Mouse (Mus musculus) C2C12 (cell line): Measurements from ENCODE around the gene Agfg2. TPM values are rescaled to one million over a fixed set of nuclear protein-coding genes. Genes with fewer than 3 reads are reported as not detected.

Experiments used
- H3K27me3 ChIP-seq: one replicate; pipeline ENCODE4 v1.6.1; 2011; ENCODE audit not compliant: control insufficient read depth, insufficient read depth, insufficient read length
- H3K36me3 ChIP-seq: one replicate; pipeline ENCODE4 v1.6.1; 2011; ENCODE audit not compliant: control insufficient read depth, insufficient read depth
- H3K4me3 ChIP-seq: one replicate; pipeline ENCODE4 v1.5.1; 2011; ENCODE audit warnings: mild to moderate bottlenecking, control low read depth; ENCODE audit not compliant: poor library complexity, insufficient read depth, severe bottlenecking
- H3K79me2 ChIP-seq: one replicate; pipeline ENCODE4 v1.6.1; 2011; ENCODE audit not compliant: control insufficient read depth, insufficient read depth
- H3K79me3 ChIP-seq: one replicate; pipeline ENCODE4 v1.6.1; 2011; ENCODE audit warnings: low read depth, control low read depth
- H3ac ChIP-seq: one replicate; pipeline ENCODE3; 2011; ENCODE audit warnings: low read depth; ENCODE audit not compliant: control insufficient read depth, insufficient read length
- CEBPB ChIP-seq: IDR thresholded peaks from one replicate; pipeline ENCODE4 v1.6.1; 2011; ENCODE audit warnings: low read depth, mild to moderate bottlenecking, control low read depth, moderate library complexity
- CTCF ChIP-seq: IDR thresholded peaks from one replicate; pipeline ENCODE4 v1.5.1; 2011; ENCODE audit not compliant: control insufficient read depth, insufficient read depth, insufficient read length
- FOSL1 ChIP-seq: IDR thresholded peaks from one replicate; pipeline ENCODE4 v1.8.0; 2011; ENCODE audit warnings: mild to moderate bottlenecking, low read length; ENCODE audit not compliant: poor library complexity, insufficient read depth, severe bottlenecking
- MAX ChIP-seq: IDR thresholded peaks from one replicate; pipeline ENCODE4 v1.6.1; 2011; ENCODE audit warnings: mild to moderate bottlenecking, control low read depth
- MYOD1 ChIP-seq: IDR thresholded peaks from one replicate; pipeline ENCODE4 v1.6.1; 2011; ENCODE audit warnings: low read depth; ENCODE audit not compliant: control insufficient read depth, insufficient read length
- MYOG ChIP-seq: IDR thresholded peaks from one replicate; pipeline ENCODE4 v1.6.1; 2011; ENCODE audit not compliant: control insufficient read depth, insufficient read length; ENCODE audit errors: extremely low read depth
- USF1 ChIP-seq: IDR thresholded peaks from one replicate; pipeline ENCODE4 v1.6.1; 2011; ENCODE audit warnings: low read depth, mild to moderate bottlenecking, control low read depth, moderate library complexity
- polyA plus RNA-seq: library from polyadenylated mRNA; unstranded; fragments of >200 nt; fragmentation: generic; extraction: Trizol; gene quantifications from one replicate; pipeline ENCODE4 v1.2.1, GENCODE M21; 2012; ENCODE audit warnings: missing spikeins

Gene Agfg2
- polyA plus RNA-seq, 1 experiment, result 15.6 TPM

DNA sequence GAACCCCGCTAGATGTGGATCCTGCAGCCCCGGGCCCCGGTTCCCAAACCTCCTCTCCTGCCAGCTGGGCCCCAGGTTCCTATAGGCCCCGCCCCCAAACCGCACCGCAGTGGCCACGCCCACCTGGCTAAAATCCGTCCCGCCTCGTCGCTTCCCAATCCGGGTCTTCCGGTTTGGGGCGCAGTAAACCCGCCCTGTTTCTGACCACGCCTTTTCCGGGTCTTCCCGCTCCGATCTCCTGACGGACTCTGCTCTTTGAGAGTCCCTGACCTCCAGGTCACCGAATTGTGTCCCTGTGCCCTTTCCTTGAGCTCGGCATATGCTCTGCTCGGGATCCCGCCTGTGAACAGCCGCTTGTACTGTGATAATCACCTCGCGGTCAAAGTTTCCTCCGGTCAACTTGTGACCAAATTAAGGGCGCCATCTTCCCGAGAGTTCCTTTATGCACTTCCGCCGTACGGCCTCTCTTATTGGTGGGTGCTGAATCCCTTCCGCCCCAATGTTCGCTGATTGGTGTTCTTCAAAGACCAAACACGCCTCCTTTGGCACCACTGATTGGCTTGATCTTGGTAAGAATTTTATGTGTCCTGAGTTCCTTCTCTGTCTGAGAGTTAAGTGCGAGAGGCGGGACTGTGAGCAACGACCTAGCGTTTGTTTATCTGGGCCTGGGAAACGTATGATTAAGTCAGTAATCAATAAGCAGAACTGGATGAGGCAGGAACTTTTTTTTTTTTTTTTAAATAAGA is 83.7 kb downstream of the Agfg2 start, which contains the start of gene Mospd3:
Gene Mospd3, minus strand, starts transcription at position 440 of the 746 bp plus-strand sequence.
- H3K36me3 ChIP-seq, result peaks cover 24% of the 10 kb centered on the region
- H3K79me2 ChIP-seq, result peaks cover 14% of the 10 kb centered on the region
- peaks cover 4% of the 10 kb centered on the region for H3K79me3 ChIP-seq
- H3K27me3 ChIP-seq, result no peaks in the 10 kb centered on the region
- no peak for TF ChIP-seq MYOG
- no peak for TF ChIP-seq FOSL1
- TF ChIP-seq CTCF, result no peak
- no peak for TF ChIP-seq MAX
- TF ChIP-seq CEBPB, result no peak
- no peak for TF ChIP-seq USF1
- no peak for TF ChIP-seq MYOD1
- H3K4me3 ChIP-seq, result peak within 1 kb of the TSS; percentile 59
- H3ac ChIP-seq, result peak within 1 kb of the TSS; percentile 60

Other genes starting within 250 kb of the Agfg2 start
- gene Zan, start 207.7 kb downstream of the Agfg2 start, polyA plus RNA-seq, result 0.01 TPM
- 63.5 TPM for gene Pop7, start 182.2 kb downstream of the Agfg2 start, polyA plus RNA-seq
- gene Gigyf1, start 166.2 kb downstream of the Agfg2 start, polyA plus RNA-seq, result 6.9 TPM
- gene Epo, start 151.5 kb downstream of the Agfg2 start, polyA plus RNA-seq, result not detected
- 672 TPM for gene Gnb2, start 151.2 kb downstream of the Agfg2 start, polyA plus RNA-seq
- not detected for gene Actl6b, start 131.2 kb downstream of the Agfg2 start, polyA plus RNA-seq
- gene Tfr2, start 114.9 kb downstream of the Agfg2 start, polyA plus RNA-seq, result 0.14 TPM
- 28.6 TPM for gene Mospd3, start 83.7 kb downstream of the Agfg2 start, polyA plus RNA-seq
- 651 TPM for gene Pcolce, start 70.9 kb downstream of the Agfg2 start, polyA plus RNA-seq
- 0.29 TPM for gene Fbxo24, start 55.7 kb downstream of the Agfg2 start, polyA plus RNA-seq
- 27.5 TPM for gene Lrch4, start 55.6 kb downstream of the Agfg2 start, polyA plus RNA-seq
- 5.0 TPM for gene Gm20605, start 55.6 kb downstream of the Agfg2 start, polyA plus RNA-seq
- gene Sap25, start 43.4 kb downstream of the Agfg2 start, polyA plus RNA-seq, result 4.4 TPM
- 0.05 TPM for gene Irs3, start 39.0 kb downstream of the Agfg2 start, polyA plus RNA-seq
- 3.6 TPM for gene Nyap1, start 56.9 kb upstream of the Agfg2 start, polyA plus RNA-seq
- 32.4 TPM for gene Tsc22d4, start 61.0 kb upstream of the Agfg2 start, polyA plus RNA-seq
- gene Ppp1r35, start 94.1 kb upstream of the Agfg2 start, polyA plus RNA-seq, result 42.7 TPM
- 44.6 TPM for gene Mepce, start 102.9 kb upstream of the Agfg2 start, polyA plus RNA-seq
- 0.73 TPM for gene Zcwpw1, start 103.1 kb upstream of the Agfg2 start, polyA plus RNA-seq
- gene Pilra, start 151.6 kb upstream of the Agfg2 start, polyA plus RNA-seq, result 0.06 TPM
- not detected for gene Pilrb1, start 173.4 kb upstream of the Agfg2 start, polyA plus RNA-seq
- gene Pilrb2, start 187.1 kb upstream of the Agfg2 start, polyA plus RNA-seq, result not detected
- gene Cyp3a13, start 236.9 kb upstream of the Agfg2 start, polyA plus RNA-seq, result not detected